Mouse (Mus musculus) midbrain, embryonic 13.5 days (tissue): Measurements from ENCODE around the gene Zfyve28. TPM values are rescaled to one million over a fixed set of nuclear protein-coding genes. Genes with fewer than 3 reads are reported as not detected.
A peak's percentile ranks its signal among the peaks of the same experiment; 100 is the strongest.

ENCODE experiments used
- ATAC-seq: fragments of 200-750 bp; cut with Nextera tagmentation; 2 replicates; pipeline ENCODE4 v1.8.0; 2017; ENCODE audit warnings: mild to moderate bottlenecking, moderate TSS enrichment, moderate library complexity
- H3K27ac ChIP-seq: fragments of 300-500 bp; sonication (generic); 2 replicates; pipeline ENCODE4 v1.5.1; 2015; ENCODE audit warnings: inconsistent platforms, mild to moderate bottlenecking, moderate library complexity
- H3K27me3 ChIP-seq: fragments of 300-500 bp; sonication (generic); 2 replicates; pipeline ENCODE4 v1.6.1; 2015; ENCODE audit warnings: mild to moderate bottlenecking, inconsistent platforms
- H3K36me3 ChIP-seq: fragments of 300-500 bp; sonication (generic); 2 replicates; pipeline ENCODE4 v1.6.1; 2015; ENCODE audit warnings: mild to moderate bottlenecking, inconsistent platforms
- H3K4me1 ChIP-seq: fragments of 300-500 bp; sonication (generic); replicated peaks from 2 replicates; pipeline ENCODE4 v1.6.1; 2015; ENCODE audit warnings: inconsistent platforms
- H3K4me2 ChIP-seq: fragments of 300-500 bp; sonication (generic); replicated peaks from 2 replicates; pipeline ENCODE4 v1.6.1; 2015; ENCODE audit warnings: moderate library complexity, mild to moderate bottlenecking, inconsistent platforms
- H3K4me3 ChIP-seq: fragments of 300-500 bp; sonication (generic); replicated peaks from 2 replicates; pipeline ENCODE4 v1.5.1; 2015; ENCODE audit warnings: mild to moderate bottlenecking, inconsistent platforms
- H3K9ac ChIP-seq: fragments of 300-500 bp; sonication (generic); replicated peaks from 2 replicates; pipeline ENCODE4 v1.6.1; 2015; ENCODE audit warnings: mild to moderate bottlenecking, inconsistent platforms
- H3K9me3 ChIP-seq: fragments of 300-500 bp; sonication (generic); 2 replicates; pipeline ENCODE4 v1.6.1; 2016; ENCODE audit warnings: mild to moderate bottlenecking, inconsistent platforms
- whole genome bisulfite sequencing: fragments of 180-500 bp; shearing (Covaris S2); methylation state at CpG from one replicate; pipeline ENCODE4 v1.1.7; 2015; 5-methylcytosine and 5-hydroxymethylcytosine counted together
- polyA plus RNA-seq: library from polyadenylated mRNA; unstranded; fragments of >200 nt; fragmentation: Nextera tagmentation; extraction: Ambion mirVana; gene quantifications from 2 replicates; pipeline ENCODE4 v1.2.1, GENCODE M21; 2015

The Zfyve28 gene
- polyA plus RNA-seq, 1 experiment from 2014 or later: 3.7 TPM

- Histone ChIP-seq H3K4me2 (no peak overlapping the region), H3K27ac (no peak overlapping the region), H3K27me3 (peaks cover under 1% of the 10 kb centered on the region; the same call in 1 of the 2 replicates), H3K4me1 (peaks cover 47% of the 10 kb centered on the region), H3K36me3 (peaks cover 46% of the 10 kb centered on the region), H3K9me3 (no peaks in the 10 kb centered on the region), H3K4me3 (no peak overlapping the region), H3K9ac (0 out of 2 replicates have a peak overlapping the region, but pooled peaks have one; percentile 20)
- 89% methylated on average over 3 of the region's 3 CpGs for WGBS
- no peak for ATAC-seq
These were observed 104.3 kb downstream of the Zfyve28 start for GRCm38 (mm10) chr5:34183976-34184375.

GRCm38 (mm10) chr5:34183156-34183880, 104.9 kb downstream of the Zfyve28 start:
- no peak overlapping the region for H3K27ac ChIP-seq
- no peaks in the 10 kb centered on the region for H3K9me3 ChIP-seq
- H3K9ac ChIP-seq: no peak overlapping the region; the same call in 1 of the 2 replicates
- no peak for ATAC-seq
- H3K4me1 ChIP-seq: peaks cover 41% of the 10 kb centered on the region
- no peak overlapping the region; the same call in 1 of the 2 replicates for H3K4me2 ChIP-seq
- H3K4me3 ChIP-seq: no peak overlapping the region
- no peaks in the 10 kb centered on the region for H3K27me3 ChIP-seq
- H3K36me3 ChIP-seq: peaks cover 49% of the 10 kb centered on the region
- 72% methylated on average over 5 of the region's 5 CpGs for WGBS

GRCm38 (mm10) chr5:34182486-34182885, 105.8 kb downstream of the Zfyve28 start:
- peaks cover 57% of the 10 kb centered on the region for H3K36me3 ChIP-seq
- no peak overlapping the region for H3K27ac ChIP-seq

GRCm38 (mm10) chr5:34177821-34178220, 110.4 kb downstream of the Zfyve28 start:
- H3K4me1 ChIP-seq: no peaks in the 10 kb centered on the region
- peaks cover 87% of the 10 kb centered on the region for H3K36me3 ChIP-seq
- no peak overlapping the region for H3K27ac ChIP-seq
- H3K27me3 ChIP-seq: no peaks in the 10 kb centered on the region
- no peaks in the 10 kb centered on the region for H3K9me3 ChIP-seq
- ATAC-seq: no peak
- H3K4me3 ChIP-seq: no peak overlapping the region
- no peak overlapping the region for H3K4me2 ChIP-seq
- 90% methylated on average over 4 of the region's 4 CpGs for WGBS
- no peak overlapping the region for H3K9ac ChIP-seq

More at GRCm38 (mm10) chr5:34182486-34182885, 105.8 kb downstream of the Zfyve28 start:
- H3K4me2 ChIP-seq: no peak overlapping the region
- peaks cover 39% of the 10 kb centered on the region for H3K4me1 ChIP-seq
- H3K27me3 ChIP-seq: no peaks in the 10 kb centered on the region
- 91% methylated on average over 3 of the region's 3 CpGs for WGBS
- H3K9ac ChIP-seq: no peak overlapping the region
- no peak overlapping the region for H3K4me3 ChIP-seq
- no peaks in the 10 kb centered on the region for H3K9me3 ChIP-seq
- no peak for ATAC-seq

- Histone ChIP-seq H3K4me2 (no peak overlapping the region), H3K27me3 (no peaks in the 10 kb centered on the region), H3K27ac (no peak overlapping the region), H3K36me3 (peaks cover 83% of the 10 kb centered on the region), H3K4me3 (no peak overlapping the region), H3K4me1 (no peaks in the 10 kb centered on the region), H3K9me3 (no peaks in the 10 kb centered on the region), H3K9ac (no peak overlapping the region; the same call in 1 of the 2 replicates)
- WGBS: 92% methylated on average over 2 of the region's 2 CpGs
- ATAC-seq: no peak
These were observed 111.2 kb downstream of the Zfyve28 start for GRCm38 (mm10) chr5:34177091-34177490.

- Histone ChIP-seq H3K4me2 (no peak overlapping the region), H3K27me3 (no peaks in the 10 kb centered on the region), H3K36me3 (peaks cover 82% of the 10 kb centered on the region), H3K4me3 (no peak overlapping the region), H3K9me3 (no peaks in the 10 kb centered on the region), H3K27ac (no peak overlapping the region), H3K9ac (no peak overlapping the region), H3K4me1 (no peaks in the 10 kb centered on the region)
- no peak for ATAC-seq
- 67% methylated on average over 10 of the region's 10 CpGs for WGBS
These were observed 111.6 kb downstream of the Zfyve28 start for GRCm38 (mm10) chr5:34176691-34177090.

- Histone ChIP-seq H3K4me2 (no peak overlapping the region), H3K4me1 (no peaks in the 10 kb centered on the region), H3K9ac (no peak overlapping the region), H3K27ac (no peak overlapping the region), H3K4me3 (no peak overlapping the region), H3K36me3 (peaks cover 70% of the 10 kb centered on the region), H3K27me3 (no peaks in the 10 kb centered on the region), H3K9me3 (no peaks in the 10 kb centered on the region)
- no peak for ATAC-seq
- 15% methylated on average over 5 of the region's 5 CpGs for WGBS
These were observed 112.9 kb downstream of the Zfyve28 start for GRCm38 (mm10) chr5:34175403-34175694.

GRCm38 (mm10) chr5:34174550-34175402, 113.5 kb downstream of the Zfyve28 start:
- H3K27me3 ChIP-seq: no peaks in the 10 kb centered on the region
- no peak overlapping the region for H3K27ac ChIP-seq
- H3K36me3 ChIP-seq: peaks cover 65% of the 10 kb centered on the region
- H3K4me3 ChIP-seq: no peak overlapping the region
- WGBS: 69% methylated on average over 5 of the region's 5 CpGs
- H3K4me2 ChIP-seq: no peak overlapping the region
- no peak for ATAC-seq
- no peak overlapping the region for H3K9ac ChIP-seq
- peaks cover 3% of the 10 kb centered on the region for H3K4me1 ChIP-seq
- no peaks in the 10 kb centered on the region for H3K9me3 ChIP-seq

GRCm38 (mm10) chr5:34174021-34174420, 114.2 kb downstream of the Zfyve28 start:
- Histone ChIP-seq H3K4me3 (no peak overlapping the region), H3K4me2 (no peak overlapping the region), H3K4me1 (peaks cover 5% of the 10 kb centered on the region), H3K9me3 (no peaks in the 10 kb centered on the region), H3K27me3 (no peaks in the 10 kb centered on the region), H3K36me3 (peaks cover 61% of the 10 kb centered on the region), H3K9ac (no peak overlapping the region), H3K27ac (no peak overlapping the region)
- ATAC-seq: no peak
- WGBS: 88% methylated on average over 2 of the region's 2 CpGs

GRCm38 (mm10) chr5:34170726-34171125, 117.5 kb downstream of the Zfyve28 start:
- Histone ChIP-seq H3K27me3 (no peaks in the 10 kb centered on the region), H3K27ac (no peak overlapping the region), H3K4me2 (no peak overlapping the region), H3K9me3 (no peaks in the 10 kb centered on the region), H3K4me1 (peaks cover 22% of the 10 kb centered on the region), H3K4me3 (no peak overlapping the region), H3K36me3 (peaks cover 34% of the 10 kb centered on the region), H3K9ac (no peak overlapping the region)
- ATAC-seq: no peak
- WGBS: 83% methylated on average over 4 of the region's 4 CpGs

- Histone ChIP-seq H3K9me3 (no peaks in the 10 kb centered on the region), H3K4me1 (peaks cover 29% of the 10 kb centered on the region), H3K4me2 (peak overlapping the region; percentile 60), H3K27ac (peak overlapping the region; percentile 94), H3K36me3 (peaks cover 26% of the 10 kb centered on the region), H3K9ac (peak overlapping the region; percentile 69), H3K4me3 (peak overlapping the region; percentile 57), H3K27me3 (no peaks in the 10 kb centered on the region)
- 91% methylated on average over 3 of the region's 3 CpGs for WGBS
- no peak for ATAC-seq
These were observed 118.3 kb downstream of the Zfyve28 start for GRCm38 (mm10) chr5:34169954-34170353.
